ENCODE assay signal across 28 mouse cellular contexts in the genomic region with DNA sequence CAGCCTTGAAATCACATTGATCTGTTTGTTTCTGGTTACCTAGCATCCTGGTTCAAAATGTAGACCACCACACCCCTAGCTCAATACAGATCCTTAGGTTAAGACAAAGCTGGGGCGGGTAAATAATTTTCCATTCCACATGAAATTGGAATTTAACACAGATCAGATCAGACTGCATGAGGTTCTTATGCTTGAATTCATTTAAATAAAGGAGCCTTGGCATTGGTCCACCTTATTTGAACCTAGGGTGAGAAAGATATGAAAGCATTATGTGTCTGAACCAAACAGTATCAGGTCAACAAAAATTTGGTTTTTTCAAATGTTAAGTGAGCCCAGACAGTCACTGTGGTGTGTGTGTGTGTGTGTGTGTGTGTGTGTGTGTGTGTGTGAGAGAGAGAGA.
DNase-seq lines count a peak whose midpoint lies in the region; ATAC-seq and TF ChIP-seq lines count a peak whose summit lies in the region.
"Had no signal": no experiment of that assay in that cellular context is flagged by ENCODE, and none has a peak within 500 bp of the region (broad histone marks: within the 10 kb centered on the region; RNA-seq: fewer than 3 reads in every experiment).

No protein-coding gene starts in this region.

- no peak for TF ChIP-seq POLR2A in cerebellum, adult 2 months (IDR thresholded peaks at IDR 0.05; ENCODE audit: borderline replicate concordance, insufficient read depth, low read length)

- WGBS in cerebellum, adult 2 months: 15% methylated on average over 1 of the region's 1 CpGs
- WGBS in hindbrain, postnatal 0 days: 62% methylated on average over 1 of the region's 1 CpGs
- WGBS in hindbrain, embryonic 10.5 days: 88% methylated on average over 1 of the region's 1 CpGs
- 78% methylated on average over 1 of the region's 1 CpGs for whole genome bisulfite sequencing in midbrain, postnatal 0 days
- WGBS in midbrain, embryonic 13.5 days: 84% methylated on average over 1 of the region's 1 CpGs

- peak; percentile 6 to 7 for DNase-seq in cerebellum, postnatal 10 days
- DNase-seq in cerebellum, adult 2 months: no peak
- peak; percentile 12 for DNase-seq in hindbrain, postnatal 0 days (ENCODE audit: low spot score)
- no peak for DNase-seq in hindbrain, embryonic 10.5 days (ENCODE audit: low spot score)
- DNase-seq in midbrain, postnatal 0 days (ENCODE audit: low spot score): peak; percentile 14
- DNase-seq in adrenal gland, postnatal 36 days: no peak
- DNase-seq in urinary bladder, postnatal 10 days (ENCODE audit: low spot score): no peak
- DNase-seq: adrenal gland, adult 2 months; adrenal gland, postnatal 14 days; cerebellum, adult 18-20 months; cerebellum, adult 9-11 months; cerebellum, postnatal 36 days; embryo, embryonic 11 days; gastrocnemius, postnatal 10 days; gastrocnemius, postnatal 36 days; heart, adult 2 months; heart, postnatal 14 days; heart, postnatal 4 days had no signal

- no peaks in the 10 kb centered on the region for H3K36me3 ChIP-seq in hindbrain, postnatal 0 days (ENCODE audit: insufficient read depth, low read length)
- H3K36me3 ChIP-seq in hindbrain, embryonic 10.5 days: no peaks in the 10 kb centered on the region
- H3K36me3 ChIP-seq in midbrain, postnatal 0 days (ENCODE audit: insufficient read depth, low read length): no peaks in the 10 kb centered on the region
- H3K36me3 ChIP-seq in midbrain, embryonic 13.5 days: no peaks in the 10 kb centered on the region
- H3K36me3 ChIP-seq: embryonic facial prominence, embryonic 15.5 days; forebrain, embryonic 12.5 days; heart, embryonic 10.5 days; heart, embryonic 13.5 days; hindbrain, embryonic 12.5 days; hindbrain, embryonic 15.5 days; intestine, embryonic 15.5 days had no signal

- no peak overlapping the region for H3K4me3 ChIP-seq in cerebellum, adult 2 months (replicated peaks; ENCODE audit: insufficient read depth, low read depth, low read length)
- no peak overlapping the region for H3K4me3 ChIP-seq in hindbrain, postnatal 0 days (ENCODE audit: low read length)
- H3K4me3 ChIP-seq in hindbrain, embryonic 10.5 days: no peak overlapping the region
- H3K4me3 ChIP-seq in midbrain, postnatal 0 days (ENCODE audit: low read depth, low read length): no peak overlapping the region
- H3K4me3 ChIP-seq in midbrain, embryonic 13.5 days (replicated peaks): no peak overlapping the region
- H3K4me3 ChIP-seq: embryonic facial prominence, embryonic 15.5 days; forebrain, embryonic 12.5 days; heart, adult 2 months; heart, embryonic 10.5 days; heart, embryonic 13.5 days; hindbrain, embryonic 12.5 days; hindbrain, embryonic 15.5 days; intestine, embryonic 15.5 days had no signal

- no peak overlapping the region for H3K27ac ChIP-seq in cerebellum, adult 2 months (ENCODE audit: insufficient read depth, low read length)
- H3K27ac ChIP-seq in hindbrain, postnatal 0 days: no peak overlapping the region
- no peak overlapping the region for H3K27ac ChIP-seq in hindbrain, embryonic 10.5 days
- no peak overlapping the region for H3K27ac ChIP-seq in midbrain, postnatal 0 days (ENCODE audit: low read depth, low read length)
- no peak overlapping the region for H3K27ac ChIP-seq in midbrain, embryonic 13.5 days
- H3K27ac ChIP-seq: embryonic facial prominence, embryonic 15.5 days; forebrain, embryonic 12.5 days; heart, adult 2 months; heart, embryonic 10.5 days; heart, embryonic 13.5 days; hindbrain, embryonic 12.5 days; hindbrain, embryonic 15.5 days; intestine, embryonic 15.5 days had no signal

- no peaks in the 10 kb centered on the region for H3K4me1 ChIP-seq in cerebellum, adult 2 months (ENCODE audit: control insufficient read depth, insufficient read depth, low read length)
- H3K4me1 ChIP-seq in hindbrain, postnatal 0 days (ENCODE audit: insufficient read depth, low read length): no peaks in the 10 kb centered on the region
- no peaks in the 10 kb centered on the region for H3K4me1 ChIP-seq in hindbrain, embryonic 10.5 days (replicated peaks)
- H3K4me1 ChIP-seq in midbrain, postnatal 0 days (ENCODE audit: insufficient read depth, low read length): no peaks in the 10 kb centered on the region
- no peaks in the 10 kb centered on the region for H3K4me1 ChIP-seq in midbrain, embryonic 13.5 days (replicated peaks)
- H3K4me1 ChIP-seq: embryonic facial prominence, embryonic 15.5 days; forebrain, embryonic 12.5 days; heart, embryonic 10.5 days; heart, embryonic 13.5 days; hindbrain, embryonic 12.5 days; hindbrain, embryonic 15.5 days; intestine, embryonic 15.5 days had no signal

- no peaks in the 10 kb centered on the region for H3K27me3 ChIP-seq in cerebellum, adult 2 months (ENCODE audit: control insufficient read depth, insufficient read depth, low read length)
- no peaks in the 10 kb centered on the region for H3K27me3 ChIP-seq in hindbrain, postnatal 0 days (ENCODE audit: insufficient read depth, low read length)
- no peaks in the 10 kb centered on the region for H3K27me3 ChIP-seq in hindbrain, embryonic 10.5 days (ENCODE audit: insufficient read depth, poor library complexity, severe bottlenecking)
- no peaks in the 10 kb centered on the region for H3K27me3 ChIP-seq in midbrain, postnatal 0 days (ENCODE audit: insufficient read depth, low read length)
- H3K27me3 ChIP-seq in midbrain, embryonic 13.5 days: no peaks in the 10 kb centered on the region
- H3K27me3 ChIP-seq: embryonic facial prominence, embryonic 15.5 days; forebrain, embryonic 12.5 days; heart, embryonic 13.5 days; hindbrain, embryonic 12.5 days; hindbrain, embryonic 15.5 days; intestine, embryonic 15.5 days; Patski had no signal

- ATAC-seq in hindbrain, postnatal 0 days: no peak
- no peak for ATAC-seq in midbrain, postnatal 0 days (ENCODE audit: low FRiP score)
- no peak for ATAC-seq in midbrain, embryonic 13.5 days
- ATAC-seq: forebrain, embryonic 16.5 days; intestine, embryonic 15.5 days; Patski had no signal

- no peaks in the 10 kb centered on the region for H3K9me3 ChIP-seq in hindbrain, postnatal 0 days (ENCODE audit: low read length)
- H3K9me3 ChIP-seq in hindbrain, embryonic 10.5 days: no peaks in the 10 kb centered on the region
- no peaks in the 10 kb centered on the region for H3K9me3 ChIP-seq in midbrain, postnatal 0 days (ENCODE audit: low read length)
- no peaks in the 10 kb centered on the region for H3K9me3 ChIP-seq in midbrain, embryonic 13.5 days
- H3K9me3 ChIP-seq: embryonic facial prominence, embryonic 15.5 days; forebrain, embryonic 12.5 days; heart, embryonic 10.5 days; heart, embryonic 13.5 days; hindbrain, embryonic 12.5 days; hindbrain, embryonic 15.5 days; intestine, embryonic 15.5 days had no signal

- no peak for TF ChIP-seq CTCF in cerebellum, adult 2 months (IDR thresholded peaks at IDR 0.05; ENCODE audit: borderline replicate concordance, insufficient read depth, low read depth, low read length)
- TF ChIP-seq CTCF in hindbrain, postnatal 0 days (IDR thresholded peaks at IDR 0.05; ENCODE audit: low read depth): no peak
- TF ChIP-seq CTCF in midbrain, postnatal 0 days (IDR thresholded peaks at IDR 0.05): no peak

- no peak overlapping the region for H3K4me2 ChIP-seq in hindbrain, postnatal 0 days (ENCODE audit: low read depth, low read length)
- H3K4me2 ChIP-seq in midbrain, postnatal 0 days (ENCODE audit: low read depth, low read length, poor library complexity, severe bottlenecking): no peak overlapping the region
- H3K4me2 ChIP-seq in midbrain, embryonic 13.5 days (replicated peaks): no peak overlapping the region
- H3K4me2 ChIP-seq: embryonic facial prominence, embryonic 15.5 days; forebrain, embryonic 12.5 days; heart, embryonic 13.5 days; hindbrain, embryonic 12.5 days; hindbrain, embryonic 15.5 days; intestine, embryonic 15.5 days had no signal

- no peak overlapping the region for H3K9ac ChIP-seq in hindbrain, postnatal 0 days (replicated peaks; ENCODE audit: low read length)
- H3K9ac ChIP-seq in midbrain, postnatal 0 days (replicated peaks; ENCODE audit: low read length, poor library complexity, severe bottlenecking): no peak overlapping the region
- H3K9ac ChIP-seq in midbrain, embryonic 13.5 days (replicated peaks): no peak overlapping the region
- H3K9ac ChIP-seq: embryonic facial prominence, embryonic 15.5 days; forebrain, embryonic 12.5 days; heart, embryonic 13.5 days; hindbrain, embryonic 12.5 days; hindbrain, embryonic 15.5 days; intestine, embryonic 15.5 days had no signal

Comparison
In these comparisons a context has a peak if more than half of its experiments do, and no peak if none do; other contexts are left out.
1. DNase-seq: peak in cerebellum, postnatal 10 days (2 of 2), hindbrain, postnatal 0 days (single experiment) and midbrain, postnatal 0 days (single experiment); none in cerebellum, adult 2 months (0 of 2), hindbrain, embryonic 10.5 days (single experiment), adrenal gland, postnatal 36 days (0 of 2) and urinary bladder, postnatal 10 days (single experiment).